Mouse (Mus musculus) heart, embryonic 16.5 days (tissue): ENCODE measurements around the gene Asf1a. TPM values are rescaled to one million over a fixed set of nuclear protein-coding genes. Genes with fewer than 3 reads are reported as not detected.

ENCODE experiments used
- ATAC-seq: fragments of 200-750 bp; cut with Nextera tagmentation; replicated peaks from 2 replicates; pipeline ENCODE4 v1.8.0; 2017; ENCODE audit warnings: moderate number of reproducible peaks; ENCODE audit not compliant: insufficient read depth, low FRiP score; ENCODE audit errors: extremely low read depth
- H3K27ac ChIP-seq: fragments of 300-500 bp; sonication (generic); 2 replicates; pipeline ENCODE4 v1.5.1; 2014; ENCODE audit warnings: mild to moderate bottlenecking, low read length, control low read depth, moderate library complexity
- H3K27me3 ChIP-seq: fragments of 300-500 bp; sonication (generic); 2 replicates; pipeline ENCODE4 v1.6.1; 2014; ENCODE audit warnings: low read length, mixed read lengths; ENCODE audit not compliant: control insufficient read depth, insufficient read depth
- H3K36me3 ChIP-seq: fragments of 300-500 bp; sonication (generic); 2 replicates; pipeline ENCODE4 v1.6.1; 2014; ENCODE audit not compliant: control insufficient read depth, insufficient read depth
- H3K4me1 ChIP-seq: fragments of 300-500 bp; sonication (generic); 2 replicates; pipeline ENCODE4 v1.6.1; 2014; ENCODE audit warnings: low read length, mixed read lengths; ENCODE audit not compliant: control insufficient read depth, insufficient read depth
- H3K4me2 ChIP-seq: fragments of 300-500 bp; sonication (generic); 2 replicates; pipeline ENCODE4 v1.6.1; 2014; ENCODE audit warnings: low read depth, mild to moderate bottlenecking, control low read depth, low read length
- H3K4me3 ChIP-seq: fragments of 300-500 bp; sonication (generic); 2 replicates; pipeline ENCODE4 v1.5.1; 2014; ENCODE audit warnings: mild to moderate bottlenecking, control low read depth, low read length
- H3K9ac ChIP-seq: fragments of 300-500 bp; sonication (generic); 2 replicates; pipeline ENCODE4 v1.6.1; 2014; ENCODE audit warnings: low read length, control low read depth
- H3K9me3 ChIP-seq: fragments of 300-500 bp; sonication (generic); replicated peaks from 2 replicates; pipeline ENCODE4 v1.6.1; 2016; ENCODE audit warnings: low read length; ENCODE audit not compliant: control insufficient read depth
- WGBS: fragments of 180-500 bp; shearing (Covaris S2); extraction: QIAGEN DNeasy Blood & Tissue Kit; methylation state at CpG from one replicate; pipeline ENCODE4 v1.1.7; 2014; 5-methylcytosine and 5-hydroxymethylcytosine counted together
- polyA plus RNA-seq: library from polyadenylated mRNA; unstranded; fragments of >200 nt; fragmentation: Nextera tagmentation; extraction: Ambion mirVana; gene quantifications from 2 replicates; pipeline ENCODE4 v1.2.1, GENCODE M21; 2015

Gene Asf1a
- polyA plus RNA-seq, 1 experiment from 2014 or later = 65.5 TPM

DNA sequence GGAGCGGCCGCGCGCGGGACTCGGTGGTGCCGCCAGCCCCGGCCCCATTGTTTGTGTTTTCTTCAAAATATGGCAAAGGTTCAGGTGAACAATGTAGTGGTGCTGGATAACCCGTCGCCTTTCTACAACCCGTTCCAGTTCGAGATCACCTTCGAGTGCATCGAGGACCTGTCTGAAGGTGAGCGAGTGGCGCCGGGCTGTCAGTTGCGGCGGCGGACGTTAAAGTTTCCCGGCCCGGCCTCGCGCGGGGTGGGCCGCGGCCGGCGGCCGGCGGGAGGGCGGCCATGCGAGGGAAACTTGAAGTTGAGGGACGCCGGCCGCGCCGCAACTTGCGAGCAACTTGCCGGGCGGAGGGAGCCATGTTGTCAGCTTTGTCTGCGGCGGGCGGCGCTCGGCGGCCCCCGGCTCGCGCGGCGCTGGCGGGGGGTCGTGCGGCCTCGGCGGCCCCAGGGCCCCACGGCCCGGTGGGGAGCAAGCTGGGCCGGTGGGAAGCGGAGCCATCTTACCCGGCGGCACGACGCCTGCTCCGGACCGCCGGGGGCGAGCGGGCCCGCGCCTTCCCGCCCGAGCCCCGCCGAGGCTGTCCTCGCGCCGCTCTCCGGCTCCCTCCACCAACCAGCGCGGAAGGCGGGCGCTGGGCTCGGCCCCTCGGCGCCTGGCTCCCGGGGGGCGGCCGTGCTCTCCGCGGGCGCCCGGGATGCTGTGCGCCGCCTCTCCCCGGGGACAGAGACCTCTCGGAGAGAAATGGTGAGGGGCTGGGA lies 744 bp downstream of the Asf1a start:
- peak overlapping the region; percentile 94 for H3K4me3 ChIP-seq
- peak overlapping the region; percentile 93 for H3K27ac ChIP-seq
- H3K9ac ChIP-seq = peak overlapping the region; percentile 97
- no peaks in the 10 kb centered on the region for H3K9me3 ChIP-seq
- H3K4me2 ChIP-seq = peak overlapping the region; percentile 74
- no peaks in the 10 kb centered on the region for H3K36me3 ChIP-seq
- ATAC-seq = peak; percentile 25
- peaks cover 18% of the 10 kb centered on the region for H3K4me1 ChIP-seq
- H3K27me3 ChIP-seq = no peaks in the 10 kb centered on the region
- WGBS = under 1% methylated on average over 95 of the region's 99 CpGs

GRCm38 (mm10) chr10:53598821-53599220 lies 2.3 kb downstream of the Asf1a start:
- peak overlapping the region; percentile 41 for H3K4me2 ChIP-seq
- peaks cover 18% of the 10 kb centered on the region for H3K4me1 ChIP-seq
- H3K27ac ChIP-seq = no peak overlapping the region
- no peaks in the 10 kb centered on the region for H3K9me3 ChIP-seq
- no peak overlapping the region; the same call in 1 of the 2 replicates for H3K4me3 ChIP-seq
- 61% methylated on average over 5 of the region's 5 CpGs for WGBS
- no peak overlapping the region for H3K9ac ChIP-seq
- H3K27me3 ChIP-seq = no peaks in the 10 kb centered on the region
- peaks cover 7% of the 10 kb centered on the region for H3K36me3 ChIP-seq
- ATAC-seq = no peak

DNA sequence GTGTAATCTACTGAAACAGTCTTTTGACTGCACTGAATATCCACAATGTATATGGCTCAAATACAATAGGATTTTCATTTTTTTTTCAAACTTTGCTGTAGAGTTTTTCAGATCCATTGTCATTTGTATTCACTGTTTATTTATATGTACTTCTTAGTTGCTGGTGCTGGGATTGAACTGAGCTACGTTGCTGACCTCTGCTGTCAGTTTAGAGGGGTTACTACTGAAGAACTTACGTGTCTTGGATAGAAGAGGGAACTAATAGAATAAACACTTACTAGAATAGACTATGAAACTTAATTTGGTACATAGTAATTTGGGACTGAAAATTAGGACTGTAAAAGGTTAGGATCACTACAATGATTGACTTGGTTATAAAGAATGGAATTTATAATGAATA lies 8.8 kb downstream of the Asf1a start:
- WGBS = 57% methylated on average over 2 of the region's 2 CpGs
- ATAC-seq = no peak

DNA sequence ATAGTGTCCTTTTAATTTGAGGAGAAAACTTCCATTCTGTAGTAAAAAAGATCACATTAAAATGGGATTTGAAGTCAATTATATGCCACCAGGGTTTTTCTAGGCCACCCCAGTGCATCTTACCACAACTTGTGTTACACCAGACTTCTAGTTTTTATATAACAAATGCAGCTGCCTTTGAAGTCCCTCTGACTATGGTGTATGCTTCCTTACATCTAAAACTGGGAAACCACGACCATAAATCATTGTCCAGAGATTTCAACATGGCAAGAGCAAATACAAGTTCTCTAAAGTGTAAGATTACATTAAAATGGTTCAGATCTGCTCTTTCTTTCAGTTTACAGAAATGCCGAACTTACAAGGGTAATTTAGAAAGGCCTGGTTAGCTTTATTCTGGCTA lies 11.7 kb downstream of the Asf1a start:
- 79% methylated on average over 2 of the region's 2 CpGs for WGBS

More for the DNA sequence above, 8.8 kb downstream of the Asf1a start:
- Histone ChIP-seq H3K4me1 (0 out of 2 replicates have a peak, but pooled peaks cover 2% of the 10 kb centered on the region), H3K9ac (no peak overlapping the region), H3K27ac (no peak overlapping the region), H3K4me2 (no peak overlapping the region), H3K9me3 (no peaks in the 10 kb centered on the region), H3K4me3 (no peak overlapping the region), H3K27me3 (no peaks in the 10 kb centered on the region), H3K36me3 (peaks cover 28% of the 10 kb centered on the region)

DNA sequence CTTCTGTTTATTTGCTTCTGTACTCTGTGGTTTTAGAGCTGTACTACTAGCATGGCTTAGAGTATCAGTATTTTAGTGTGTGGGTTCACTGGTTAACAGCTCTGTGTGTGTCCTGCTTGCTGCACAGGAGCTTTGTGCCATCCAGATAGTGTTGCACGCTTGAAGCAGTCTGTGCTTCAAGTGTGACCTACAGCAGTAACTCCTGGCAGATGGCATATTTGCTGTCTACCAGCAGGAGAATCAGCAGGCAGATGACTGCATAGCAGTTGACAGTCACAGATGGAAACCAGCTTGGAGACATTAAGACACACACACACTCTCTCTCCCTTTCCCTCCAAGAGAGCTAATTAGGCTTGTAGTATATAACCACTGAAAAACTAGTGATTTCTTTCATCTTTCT lies 15.6 kb downstream of the Asf1a start:
- WGBS = 69% methylated on average over 1 of the region's 1 CpGs
- H3K9ac ChIP-seq = no peak overlapping the region
- H3K4me2 ChIP-seq = no peak overlapping the region
- H3K27me3 ChIP-seq = no peaks in the 10 kb centered on the region
- peaks cover 35% of the 10 kb centered on the region for H3K36me3 ChIP-seq
- no peaks in the 10 kb centered on the region for H3K9me3 ChIP-seq
- H3K4me1 ChIP-seq = no peaks in the 10 kb centered on the region
- H3K4me3 ChIP-seq = no peak overlapping the region
- no peak for ATAC-seq
- no peak overlapping the region for H3K27ac ChIP-seq

More for the DNA sequence above, 11.7 kb downstream of the Asf1a start:
- no peak overlapping the region for H3K4me3 ChIP-seq
- no peak overlapping the region for H3K9ac ChIP-seq
- no peaks in the 10 kb centered on the region for H3K9me3 ChIP-seq
- peaks cover 30% of the 10 kb centered on the region for H3K36me3 ChIP-seq
- H3K27me3 ChIP-seq = no peaks in the 10 kb centered on the region
- H3K4me1 ChIP-seq = no peaks in the 10 kb centered on the region
- H3K4me2 ChIP-seq = no peak overlapping the region
- no peak overlapping the region for H3K27ac ChIP-seq
- ATAC-seq = no peak

DNA sequence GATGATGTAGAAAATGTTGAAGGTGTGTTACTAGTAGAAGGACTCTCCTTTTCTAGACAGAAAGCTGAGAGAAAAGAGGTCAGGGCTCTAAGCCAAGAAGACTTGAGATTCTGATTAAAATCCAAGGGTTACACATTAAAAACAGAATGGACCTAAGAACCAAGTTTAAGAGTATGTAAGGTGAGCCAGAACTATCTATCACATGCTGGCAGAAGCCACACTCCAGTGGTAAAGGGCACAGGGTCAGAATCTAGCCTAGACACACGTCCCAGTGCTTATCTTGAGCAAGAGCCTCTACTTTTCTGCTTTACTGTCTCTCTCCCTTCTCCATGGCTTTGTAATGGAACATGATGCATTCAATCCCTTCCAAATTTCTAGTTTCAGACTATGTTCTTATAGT lies 17.4 kb downstream of the Asf1a start:
- Histone ChIP-seq H3K9me3 (no peaks in the 10 kb centered on the region), H3K36me3 (peaks cover 31% of the 10 kb centered on the region), H3K27ac (no peak overlapping the region), H3K4me2 (no peak overlapping the region), H3K9ac (no peak overlapping the region), H3K4me3 (no peak overlapping the region), H3K27me3 (no peaks in the 10 kb centered on the region), H3K4me1 (no peaks in the 10 kb centered on the region)
- ATAC-seq = no peak
- WGBS = 56% methylated on average over 1 of the region's 1 CpGs

DNA sequence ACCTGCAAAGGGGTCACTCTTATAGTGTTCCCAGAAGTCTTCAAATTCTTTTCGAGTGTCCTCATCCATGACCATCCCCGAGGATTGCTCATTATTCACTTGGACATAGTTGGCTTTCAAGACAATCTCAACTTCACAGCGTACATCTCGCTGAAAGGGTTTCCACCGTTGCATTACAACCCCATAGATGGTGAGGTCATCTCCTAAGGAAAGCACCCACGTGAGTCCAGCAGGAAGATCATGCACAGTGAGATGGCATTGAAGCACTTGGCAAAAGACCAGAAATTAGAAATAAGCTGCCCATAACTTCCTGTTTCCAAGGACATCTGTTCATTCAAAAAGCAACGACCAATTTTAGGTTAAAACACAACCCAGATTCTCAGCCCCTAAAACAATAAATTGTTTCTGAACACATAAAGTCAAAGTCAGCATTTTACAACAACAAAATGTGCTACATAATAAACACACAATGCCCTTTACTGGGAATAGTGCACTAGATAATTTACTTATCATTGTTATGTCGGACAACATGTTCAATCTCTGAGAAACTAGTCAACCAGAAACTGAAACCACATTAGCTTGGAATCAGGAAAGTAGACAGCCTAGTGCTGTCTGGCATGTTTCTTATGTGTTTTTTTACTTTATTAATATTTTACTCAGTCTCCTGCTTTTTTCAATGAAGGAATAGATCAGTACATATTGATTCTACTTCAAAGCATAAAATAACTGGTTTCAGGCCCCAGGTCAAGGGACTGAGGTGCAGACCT lies 19.5 kb downstream of the Asf1a start:
- no peaks in the 10 kb centered on the region for H3K27me3 ChIP-seq
- 61% methylated on average over 8 of the region's 8 CpGs for whole genome bisulfite sequencing
- H3K9me3 ChIP-seq = no peaks in the 10 kb centered on the region
- no peaks in the 10 kb centered on the region for H3K4me1 ChIP-seq
- H3K9ac ChIP-seq = no peak overlapping the region
- ATAC-seq = no peak
- no peak overlapping the region for H3K4me2 ChIP-seq
- no peak overlapping the region for H3K4me3 ChIP-seq
- H3K27ac ChIP-seq = no peak overlapping the region
- H3K36me3 ChIP-seq = peaks cover 28% of the 10 kb centered on the region

DNA sequence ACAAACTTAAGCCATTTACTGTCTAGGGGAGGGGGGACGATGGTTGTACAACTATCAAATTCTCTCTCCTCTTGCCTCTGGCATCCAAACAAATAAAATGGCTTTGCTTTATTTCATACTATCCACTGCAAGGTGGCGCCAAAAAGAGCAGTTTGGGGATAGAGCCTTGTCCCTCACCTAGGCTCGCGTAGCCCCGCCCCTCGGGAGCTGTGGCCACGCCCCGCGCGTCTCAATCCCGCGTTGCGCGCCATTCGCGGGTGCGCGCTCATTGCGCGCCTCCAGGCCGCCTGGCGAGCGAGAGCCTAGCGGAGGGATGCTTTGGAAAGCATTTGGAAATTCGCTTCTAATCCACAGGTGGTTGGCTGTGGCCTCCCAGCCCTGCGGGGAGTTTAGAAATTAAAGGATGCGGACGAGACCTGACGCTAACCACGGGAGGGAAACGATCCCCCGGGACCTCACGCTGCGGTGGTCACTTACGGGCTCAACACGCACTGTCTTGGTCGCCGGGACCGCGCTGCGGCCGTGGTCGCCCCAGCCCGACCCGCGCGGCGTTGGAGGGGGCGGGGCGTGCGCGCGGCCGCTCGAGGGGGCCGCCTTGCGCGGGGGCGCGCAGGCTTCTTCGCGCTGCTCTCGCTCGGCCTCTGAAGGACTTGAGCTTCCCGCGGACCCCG lies 32.8 kb downstream of the Asf1a start:
- Histone ChIP-seq H3K27ac (peak overlapping the region; percentile 96), H3K4me2 (peak overlapping the region; percentile 78), H3K36me3 (peaks cover 2% of the 10 kb centered on the region; the same call in 1 of the 2 replicates), H3K9me3 (no peaks in the 10 kb centered on the region), H3K4me3 (peak overlapping the region; percentile 94), H3K27me3 (no peaks in the 10 kb centered on the region), H3K9ac (peak overlapping the region; percentile 89), H3K4me1 (peaks cover 5% of the 10 kb centered on the region; the same call in 1 of the 2 replicates)
- ATAC-seq = peak; percentile 77
- under 1% methylated on average over 66 of the region's 67 CpGs for WGBS
